Mouse (Mus musculus): ENCODE data around the gene Mtx1.

Gene Mtx1

GRCm38 (mm10) chr3:89226900-89227299, at the start of gene Mtx1:
Gene Mtx1 (minus strand): TSS chr3:89227088.
- DNase-seq (ENCODE audit: low spot score): no peak

GRCm38 (mm10) chr3:89276061-89276460, 49.2 kb upstream of the Mtx1 start:
- DNase-seq (ENCODE audit: low spot score): no peak

GRCm38 (mm10) chr3:89271760-89272159, 44.9 kb upstream of the Mtx1 start:
- DNase-seq (ENCODE audit: low spot score): peak; percentile 80

GRCm38 (mm10) chr3:89270891-89271290, 44.0 kb upstream of the Mtx1 start:
- peak; percentile 37 for DNase-seq (ENCODE audit: low spot score)

GRCm38 (mm10) chr3:89270051-89270755, 43.3 kb upstream of the Mtx1 start, which contains the start of gene Slc50a1:
Gene Slc50a1 (minus strand): TSS chr3:89270570.
- DNase-seq (ENCODE audit: low spot score): peak; percentile 61

- DNase-seq (ENCODE audit: low spot score): no peak
Measured at GRCm38 (mm10) chr3:89268916-89269315, 42.0 kb upstream of the Mtx1 start.

- DNase-seq (ENCODE audit: low spot score): peak; percentile 89
Measured at GRCm38 (mm10) chr3:89266439-89266893, 39.6 kb upstream of the Mtx1 start.

GRCm38 (mm10) chr3:89262417-89262816, 35.5 kb upstream of the Mtx1 start:
- DNase-seq (ENCODE audit: low spot score): peak; percentile 49

GRCm38 (mm10) chr3:89260211-89260610, 33.3 kb upstream of the Mtx1 start:
- DNase-seq (ENCODE audit: low spot score): no peak

GRCm38 (mm10) chr3:89259076-89259475, 32.2 kb upstream of the Mtx1 start, which contains the start of gene Dpm3:
Gene Dpm3 (plus strand): TSS chr3:89259358.
- DNase-seq (ENCODE audit: low spot score): no peak

GRCm38 (mm10) chr3:89256177-89256576, 29.3 kb upstream of the Mtx1 start:
- no peak for DNase-seq (ENCODE audit: low spot score)

- no peak for DNase-seq (ENCODE audit: low spot score)
Measured at GRCm38 (mm10) chr3:89254994-89255393, 28.1 kb upstream of the Mtx1 start.

GRCm38 (mm10) chr3:89251365-89251895, 24.5 kb upstream of the Mtx1 start:
- peak; percentile 79 for DNase-seq (ENCODE audit: low spot score)

GRCm38 (mm10) chr3:89250435-89251040, 23.6 kb upstream of the Mtx1 start:
- DNase-seq (ENCODE audit: low spot score): peak; percentile 84

- DNase-seq (ENCODE audit: low spot score): no peak
Measured at GRCm38 (mm10) chr3:89247466-89247865, 20.6 kb upstream of the Mtx1 start.

GRCm38 (mm10) chr3:89246261-89247100, 19.6 kb upstream of the Mtx1 start, which contains the start of gene Trim46:
Gene Trim46 (minus strand): TSS chr3:89246309.
- DNase-seq (ENCODE audit: low spot score): peak; percentile 95

GRCm38 (mm10) chr3:89245688-89246171, 18.8 kb upstream of the Mtx1 start, which contains the start of gene Krtcap2:
Gene Krtcap2 (plus strand): TSS chr3:89245966.
- peak; percentile 81 for DNase-seq (ENCODE audit: low spot score)

- peak; percentile 82 for DNase-seq (ENCODE audit: low spot score)
Measured at GRCm38 (mm10) chr3:89244982-89245687, 18.2 kb upstream of the Mtx1 start.

- peak; percentile 78 for DNase-seq (ENCODE audit: low spot score)
Measured at GRCm38 (mm10) chr3:89244158-89244981, 17.5 kb upstream of the Mtx1 start.

GRCm38 (mm10) chr3:89243609-89244008, 16.7 kb upstream of the Mtx1 start:
- peak; percentile 74 for DNase-seq (ENCODE audit: low spot score)
